Mouse (Mus musculus) kidney, adult 8-10 months (tissue): ENCODE measurements around the gene BC052040.

Experiments
- DNase-seq, 2 experiments: peaks; one replicate each; pipeline ENCODE4 v3.0.0; 2022

The BC052040 gene

DNA sequence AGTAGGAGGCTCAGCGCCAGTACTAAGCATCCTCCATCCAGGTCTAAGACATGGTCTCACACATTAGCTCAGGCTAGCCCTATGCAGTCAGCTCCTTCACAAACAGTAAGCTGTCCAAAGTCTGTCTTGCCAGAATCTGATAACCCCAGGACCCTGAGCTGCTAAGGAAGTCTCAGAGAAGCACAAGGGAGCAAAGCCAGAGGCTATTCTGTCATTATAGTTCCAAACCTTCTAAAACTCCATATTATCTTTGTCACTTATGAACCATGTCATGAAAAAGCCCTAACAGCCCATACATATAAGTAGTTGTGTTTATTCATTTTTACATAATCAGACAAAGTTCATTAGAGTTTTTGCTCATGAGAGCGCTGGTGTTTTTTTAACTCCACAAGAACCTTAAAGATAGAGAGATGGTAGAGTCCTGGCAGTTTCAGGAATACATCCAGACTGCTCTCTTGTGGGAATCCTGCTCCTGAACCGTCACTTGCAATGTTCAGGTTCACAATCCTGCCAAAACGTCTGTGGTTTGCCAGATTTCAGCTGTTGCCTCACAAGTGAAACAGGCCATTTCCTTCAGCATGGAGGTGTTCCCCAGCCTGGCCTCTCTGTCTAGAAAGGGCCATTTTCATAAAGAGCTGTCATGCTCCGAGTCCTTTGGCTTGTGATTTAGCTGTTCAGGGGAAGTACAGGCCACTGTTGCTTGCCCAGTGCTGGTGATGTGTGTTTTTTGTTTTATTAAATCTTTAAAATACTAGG, 192.8 kb downstream of the BC052040 start:
- no peak for DNase-seq

DNA sequence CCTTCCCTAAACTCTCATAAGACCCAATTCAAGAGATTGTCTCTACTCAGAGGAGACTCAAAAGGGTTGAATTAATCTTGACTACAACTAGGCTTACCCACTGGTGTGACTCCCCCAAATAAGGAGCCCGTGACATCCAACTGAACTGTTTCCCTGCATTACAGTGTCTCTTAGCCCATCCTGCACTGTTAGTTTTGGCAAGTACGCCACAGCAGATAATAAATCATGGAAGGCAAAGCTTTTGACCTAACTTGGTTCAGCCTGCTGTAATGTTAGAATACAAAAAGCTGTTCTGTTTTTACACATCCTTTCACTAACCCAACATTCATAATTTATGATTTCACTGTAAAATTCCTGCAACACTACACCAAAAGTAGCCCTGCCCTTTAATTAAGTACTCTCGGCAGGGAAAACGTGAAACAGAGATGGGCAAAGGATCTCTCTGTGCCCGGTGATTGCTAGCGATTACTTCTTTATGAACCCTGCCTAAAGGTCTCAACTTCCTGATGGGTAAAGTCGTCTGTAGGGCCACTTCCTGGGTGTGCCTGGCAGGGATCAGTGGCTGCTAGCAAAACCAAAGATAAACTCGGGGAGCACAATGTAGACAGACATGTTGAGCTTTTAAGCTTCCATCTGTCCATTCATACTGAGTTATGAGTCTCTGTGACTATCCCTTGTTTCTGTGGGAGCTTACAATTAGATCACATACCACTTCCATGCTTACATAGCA, 194.1 kb downstream of the BC052040 start:
- peak; percentile 48 to 70 for DNase-seq

DNA sequence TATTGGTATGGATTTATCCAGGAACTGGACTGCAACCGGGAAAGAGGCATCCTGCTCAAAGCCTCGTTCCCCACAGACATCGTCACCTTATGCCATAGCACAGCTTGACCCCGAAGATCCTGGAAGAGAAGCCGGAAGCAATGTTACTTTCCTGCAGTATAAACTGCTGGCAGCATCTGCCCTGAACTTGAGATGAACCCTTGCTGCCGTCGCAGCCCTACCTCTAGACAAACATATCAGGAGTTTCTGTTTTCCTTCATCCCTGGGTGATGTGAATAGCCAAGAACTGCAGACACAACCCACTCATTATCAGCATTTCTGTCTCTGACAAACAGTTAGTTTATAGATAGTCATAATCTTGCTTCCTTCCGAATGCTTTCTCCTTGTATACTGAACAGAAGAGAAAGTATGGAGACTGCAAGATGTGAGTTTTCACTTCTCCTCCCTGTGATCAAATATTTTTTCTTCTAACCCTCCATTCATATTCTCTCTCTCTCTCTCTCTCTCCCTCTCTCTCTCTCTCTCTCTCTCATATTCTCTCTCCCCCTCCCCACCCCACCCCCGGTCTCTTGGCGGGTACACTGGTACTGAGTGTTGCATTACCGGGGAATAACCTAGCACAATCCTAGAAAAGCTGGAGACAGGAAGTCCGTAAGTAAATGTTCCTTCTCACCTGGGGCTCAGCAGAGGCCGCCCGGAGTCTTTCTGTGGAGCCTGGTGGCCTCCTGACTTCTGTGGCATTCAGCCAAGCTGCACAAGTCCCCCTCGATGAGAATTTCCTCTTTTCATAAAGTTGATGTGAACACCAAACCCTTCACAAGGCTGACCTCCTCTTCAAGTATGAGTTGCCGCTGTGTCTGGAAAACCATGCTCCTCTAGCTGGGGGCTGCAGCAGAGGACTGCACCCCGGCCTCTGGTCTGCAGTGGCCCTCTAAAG, 195.7 kb downstream of the BC052040 start:
- DNase-seq: peak; percentile 47 to 66

DNA sequence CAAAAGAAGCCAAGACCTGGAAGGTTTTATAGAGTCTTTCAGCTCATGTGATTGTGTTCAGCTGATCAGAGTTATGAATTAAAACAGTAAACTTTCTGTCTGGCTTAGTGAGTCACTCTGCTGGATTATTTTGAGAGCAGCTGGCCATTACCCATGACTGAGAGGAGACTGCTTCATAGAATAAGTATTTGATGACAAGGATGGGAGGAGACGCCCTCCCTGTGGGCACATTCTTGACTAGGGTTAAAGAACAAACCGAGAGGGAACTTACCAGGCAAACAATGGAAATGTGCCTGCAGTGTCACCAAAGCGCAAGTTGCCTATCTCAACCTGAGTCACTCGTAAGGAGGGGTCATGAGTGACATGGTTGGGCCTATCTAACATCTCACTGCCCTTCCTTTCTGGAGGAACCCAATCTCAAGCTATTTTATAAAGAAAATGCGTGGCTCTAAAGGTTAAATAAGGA, 199.1 kb downstream of the BC052040 start:
- DNase-seq: peak; percentile 47 to 62

DNA sequence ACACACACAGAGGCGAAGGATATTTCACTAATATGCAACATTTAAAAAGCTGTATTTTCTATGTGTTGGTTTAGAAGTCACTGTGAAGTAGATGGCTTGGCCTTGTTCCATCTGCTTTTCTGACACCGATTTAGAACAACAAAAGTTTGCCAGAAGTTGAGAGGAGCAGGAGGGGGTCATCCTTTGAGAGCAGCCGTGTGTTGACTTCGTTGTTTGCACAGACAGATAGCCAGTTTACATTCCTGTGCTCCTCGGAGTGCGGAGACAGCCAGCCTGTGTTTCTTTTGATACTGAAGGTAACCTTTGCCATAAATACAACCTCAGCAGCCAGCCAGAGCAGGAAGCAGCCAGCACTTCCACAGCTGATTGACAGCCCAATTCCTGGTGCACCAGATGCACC, 204.2 kb downstream of the BC052040 start:
- DNase-seq: no peak

DNA sequence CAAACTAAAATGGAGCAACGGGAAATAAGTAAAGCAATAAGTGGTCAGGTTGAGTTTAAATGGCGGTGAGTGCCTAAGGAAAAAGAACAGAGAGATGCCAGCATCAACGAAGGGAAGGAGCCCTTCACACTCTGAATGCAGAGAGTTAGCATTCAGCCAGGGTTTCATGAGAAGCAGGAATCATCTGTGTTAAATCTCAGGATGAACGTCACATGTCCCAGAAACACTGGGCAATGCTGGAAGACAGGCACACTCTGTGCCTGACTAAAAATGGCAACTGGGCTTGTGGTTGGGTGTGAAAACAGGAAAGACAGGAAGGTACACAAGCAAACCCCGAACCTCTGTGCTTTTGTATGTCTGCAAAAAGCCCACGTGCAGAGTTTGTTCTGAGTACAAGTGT, 217.3 kb downstream of the BC052040 start:
- DNase-seq: no peak

DNA sequence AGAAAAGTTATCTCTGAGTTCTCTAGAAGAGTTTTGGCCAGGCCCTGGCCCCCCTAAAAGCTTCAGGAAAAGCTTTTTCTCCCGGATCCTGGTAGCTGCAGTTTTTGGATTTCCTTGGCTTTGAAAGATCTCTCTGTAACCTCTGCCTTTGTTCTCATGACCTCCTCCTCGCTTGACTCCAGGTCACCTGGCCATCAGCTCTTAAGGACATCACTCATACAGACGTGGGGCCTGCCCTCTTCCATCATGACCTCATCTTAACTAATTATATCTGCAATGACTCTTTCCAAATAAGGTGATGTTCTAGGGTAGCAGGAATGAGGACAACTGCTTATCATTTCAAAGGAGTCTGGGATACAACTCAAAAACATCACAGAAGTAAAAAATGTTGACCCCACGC, 226.9 kb downstream of the BC052040 start:
- DNase-seq: peak; percentile 22 to 53

DNA sequence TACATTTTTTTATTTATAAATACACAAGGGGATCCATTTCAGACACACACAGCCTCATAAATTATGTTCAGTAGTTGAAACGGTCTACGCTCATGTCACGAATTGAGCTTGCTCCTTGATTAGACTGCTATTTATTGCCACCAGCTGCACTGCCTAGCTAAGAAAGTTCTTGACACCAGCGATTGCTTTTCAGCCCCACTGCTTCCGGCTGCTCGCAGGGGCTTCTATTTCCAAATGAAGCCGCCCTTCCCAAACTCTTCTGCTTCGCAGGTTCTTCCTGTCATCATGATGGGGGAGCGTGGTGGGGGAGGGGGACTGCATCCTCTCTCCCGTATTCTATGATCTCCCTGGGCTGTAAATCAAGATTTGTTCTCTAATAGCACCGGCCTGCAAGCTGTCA, 231.8 kb downstream of the BC052040 start:
- no peak for DNase-seq

DNA sequence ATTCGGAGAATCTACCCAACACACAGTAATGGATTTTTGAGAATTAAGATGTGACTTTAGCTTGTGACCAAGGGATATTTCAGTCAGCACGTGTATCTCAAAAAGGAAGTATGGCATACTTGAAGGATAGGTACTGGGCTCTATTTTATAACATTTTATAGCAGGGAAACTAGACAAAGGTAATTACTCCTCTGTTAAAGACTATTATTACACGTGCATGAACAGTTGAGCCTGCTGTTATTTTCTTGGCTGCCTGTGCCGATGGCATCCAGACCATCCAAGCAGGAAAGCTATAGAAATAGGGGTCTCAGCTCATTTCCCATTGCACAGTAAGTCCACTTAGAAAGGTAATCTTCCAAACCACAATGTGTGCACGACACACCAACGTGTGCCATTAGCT, 232.2 kb downstream of the BC052040 start:
- DNase-seq: no peak

DNA sequence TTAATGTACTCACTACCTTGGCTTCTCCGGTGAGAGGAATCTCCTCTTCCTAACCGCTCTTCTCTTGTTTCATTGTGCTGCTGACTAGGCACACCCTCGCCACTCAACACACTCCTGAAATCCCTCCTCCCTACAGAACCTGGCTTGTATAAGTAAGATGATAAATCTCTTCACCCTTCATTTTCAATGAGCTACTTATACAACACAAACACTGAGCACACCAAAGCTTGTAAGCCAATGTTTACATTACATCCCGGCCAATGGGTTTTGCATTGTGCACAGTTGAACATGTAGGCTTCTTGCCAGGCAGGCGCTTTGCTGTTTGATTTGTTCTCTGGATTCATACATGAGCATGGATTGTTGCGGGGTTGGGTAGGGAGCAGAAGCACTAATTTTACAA, 236.4 kb downstream of the BC052040 start:
- DNase-seq: no peak

DNA sequence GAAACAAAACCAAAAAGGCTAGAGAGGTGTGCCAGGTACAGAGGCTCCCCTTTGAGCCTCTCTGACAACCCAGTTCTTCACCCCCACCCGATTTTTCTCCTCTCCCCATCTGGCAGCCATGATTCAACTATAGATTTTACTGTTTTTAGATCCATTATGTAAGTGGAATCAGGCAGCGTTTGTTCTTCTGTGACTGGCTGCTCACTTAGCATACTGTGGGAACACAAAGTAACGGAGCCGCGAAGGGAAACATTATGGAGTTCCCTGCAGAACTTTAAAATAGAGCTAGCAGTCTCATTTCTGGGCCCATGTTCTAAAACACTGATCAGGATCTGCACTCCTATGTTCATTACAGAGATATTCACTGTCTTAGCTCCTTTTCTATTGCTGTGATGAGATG, 240.8 kb downstream of the BC052040 start:
- DNase-seq: no peak
